Mouse (Mus musculus) erythroblast, embryonic 14.5 days (primary cell): ENCODE results near the gene Slc9a8.

Source experiments
- GATA1 ChIP-seq: IDR thresholded peaks from 2 replicates; pipeline ENCODE4 v1.6.1; 2012; ENCODE audit warnings: low read length, inconsistent platforms, mixed read lengths
- TAL1 ChIP-seq: IDR thresholded peaks from 3 replicates; pipeline ENCODE4 v1.6.1; 2012; ENCODE audit warnings: low read length, inconsistent platforms, mixed read lengths

GRCm38 (mm10) chr2:167417694-167418093, 3.8 kb upstream of the Slc9a8 start:
- TF ChIP-seq TAL1 (no peak), GATA1 (no peak)
